Mouse (Mus musculus) kidney, adult 2 months (tissue): ENCODE results near the gene Vmn1r37. TPM values are rescaled to one million over a fixed set of nuclear protein-coding genes. Genes with fewer than 3 reads are reported as not detected.
"Not testable (repeated sequence)": the region's sequence is repeated elsewhere in the genome, so short reads cannot be mapped to it uniquely, and the experiment has no call there.

Experiments
- DNase-seq: peaks from one replicate; pipeline ENCODE4 v3.0.0; 2021
- H3K27ac ChIP-seq: fragments of 200-500 bp; 2 replicates; pipeline ENCODE4 v1.5.1; 2012; ENCODE audit warnings: low read depth, low read length, control low read depth, inconsistent platforms; ENCODE audit not compliant: insufficient read depth
- H3K27me3 ChIP-seq: fragments of 200-500 bp; replicated peaks from 2 replicates; pipeline ENCODE4 v1.6.1; 2012; ENCODE audit warnings: mild to moderate bottlenecking, moderate library complexity, low read length, inconsistent platforms; ENCODE audit not compliant: control insufficient read depth, insufficient read depth
- H3K36me3 ChIP-seq: fragments of 200-500 bp; 2 replicates; pipeline ENCODE4 v1.6.1; 2012; ENCODE audit warnings: mild to moderate bottlenecking, moderate library complexity, low read length, inconsistent platforms; ENCODE audit not compliant: control insufficient read depth, insufficient read depth
- H3K4me1 ChIP-seq: fragments of 200-500 bp; 2 replicates; pipeline ENCODE4 v1.6.1; 2011; ENCODE audit warnings: low read length; ENCODE audit not compliant: control insufficient read depth, insufficient read depth
- H3K4me3 ChIP-seq: fragments of 200-500 bp; 2 replicates; pipeline ENCODE4 v1.5.1; 2011; ENCODE audit warnings: mild to moderate bottlenecking, low read depth, low read length, control low read depth; ENCODE audit not compliant: insufficient read depth
- CTCF ChIP-seq: fragments of 200-500 bp; conservative IDR thresholded peaks from 2 replicates; pipeline ENCODE4 v1.5.1; 2011; ENCODE audit warnings: low read depth, mild to moderate bottlenecking, control low read depth, low read length, moderate library complexity, mixed read lengths; ENCODE audit not compliant: insufficient read depth, insufficient read length
- POLR2A ChIP-seq: fragments of 200-500 bp; IDR thresholded peaks from one replicate; pipeline ENCODE4 v1.6.1; 2011; ENCODE audit warnings: low read depth, low read length, control low read depth
- WGBS: fragments of 180-500 bp; shearing (Covaris S2); methylation state at CpG from one replicate; pipeline ENCODE4 v1.1.7; 2018; 5-methylcytosine and 5-hydroxymethylcytosine counted together
- polyA plus RNA-seq: library from polyadenylated mRNA; depleted of rRNA; stranded (reverse); fragments of >200 nt; gene quantifications from 2 replicates; pipeline ENCODE4 v1.2.3, GENCODE M21; 2012; rRNA removed

Gene Vmn1r37
- not detected in 2 replicates for polyA plus RNA-seq

DNA sequence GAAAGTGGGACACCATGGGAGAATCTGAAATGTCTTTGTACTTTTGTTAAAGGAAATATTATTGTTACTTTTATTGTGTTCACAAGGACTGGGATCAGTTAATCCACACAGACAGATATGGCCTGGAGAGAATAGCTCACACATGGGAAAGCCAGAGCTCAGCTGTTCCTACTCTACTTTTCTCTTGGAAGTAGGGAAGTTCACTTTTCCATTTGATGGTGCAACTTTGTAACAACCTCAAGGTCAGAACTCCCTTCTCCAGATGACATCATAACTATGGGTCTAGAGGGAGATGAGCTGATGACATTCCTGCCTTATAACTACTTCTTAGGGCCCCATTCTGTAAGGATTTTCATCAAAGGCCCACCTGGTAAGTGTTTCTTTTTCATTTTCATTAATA, at the start of gene Vmn1r37:
Gene Vmn1r37 (plus strand): TSS at position 301 of the 400 bp plus-strand sequence.
- H3K27ac ChIP-seq, DNase-seq, H3K4me3 ChIP-seq, H3K36me3 ChIP-seq, H3K27me3 ChIP-seq, H3K4me1 ChIP-seq: not testable (repeated sequence)

DNA sequence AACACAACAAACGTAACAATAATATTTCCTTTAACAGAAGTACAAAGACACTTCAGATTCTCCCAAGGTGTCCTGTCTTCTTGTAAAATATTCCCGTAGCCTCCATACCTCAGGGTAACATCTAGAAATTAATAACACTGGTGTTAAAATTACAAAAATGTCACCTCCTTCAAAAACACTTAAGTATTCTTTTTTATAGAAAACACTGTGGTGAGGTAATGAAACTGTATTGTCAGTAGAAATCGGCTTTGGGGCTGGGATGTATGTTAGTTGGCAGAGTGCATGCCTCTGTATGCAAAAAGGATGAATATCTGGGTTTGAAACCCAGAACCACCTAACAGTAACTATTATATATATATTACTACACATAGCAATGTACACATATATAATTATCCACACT, 43.4 kb upstream of the Vmn1r37 start, which contains the start of gene Vmn1r35:
Gene Vmn1r35 (minus strand): TSS at position 101 of the 400 bp plus-strand sequence.
- WGBS, result 82% methylated on average over 3 of the region's 3 CpGs

DNA sequence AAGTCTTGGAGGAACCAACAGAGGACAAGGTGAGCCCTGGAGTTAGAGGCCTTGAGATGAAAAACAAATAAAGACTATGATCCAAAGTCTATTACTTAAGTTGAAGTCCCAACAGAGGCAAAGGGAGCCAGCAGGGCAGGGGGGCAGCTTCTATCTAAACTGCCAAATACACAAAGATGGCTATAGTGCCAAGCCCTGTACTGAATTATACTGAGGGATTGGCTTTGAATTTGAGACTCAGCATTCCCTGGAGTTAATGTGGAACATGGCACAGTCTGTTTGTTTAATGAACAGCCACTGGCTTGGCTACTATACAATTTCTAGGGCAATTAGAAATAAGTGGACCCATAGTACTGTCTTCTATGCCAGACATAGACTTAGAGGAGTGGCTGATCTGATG, 20.3 kb upstream of the Vmn1r37 start:
- DNase-seq, result peak; percentile 75
- H3K27me3 ChIP-seq, result no peaks in the 10 kb centered on the region
- H3K4me3 ChIP-seq, result no peak overlapping the region
- TF ChIP-seq POLR2A (no peak), CTCF (no peak)
- H3K27ac ChIP-seq, result no peak overlapping the region
- H3K36me3 ChIP-seq, result no peaks in the 10 kb centered on the region
- no peaks in the 10 kb centered on the region for H3K4me1 ChIP-seq

More for the DNA sequence above, 43.4 kb upstream of the Vmn1r37 start, which contains the start of gene Vmn1r35:
- no peak within 1 kb of the TSS for H3K4me3 ChIP-seq
- no peaks in the 10 kb centered on the region for H3K4me1 ChIP-seq
- no peaks in the 10 kb centered on the region for H3K27me3 ChIP-seq
- no peaks in the 10 kb centered on the region for H3K36me3 ChIP-seq
- no peak within 1 kb of the TSS for H3K27ac ChIP-seq
- TF ChIP-seq POLR2A, result no peak
- TF ChIP-seq CTCF, result no peak
- DNase-seq, result no peak

DNA sequence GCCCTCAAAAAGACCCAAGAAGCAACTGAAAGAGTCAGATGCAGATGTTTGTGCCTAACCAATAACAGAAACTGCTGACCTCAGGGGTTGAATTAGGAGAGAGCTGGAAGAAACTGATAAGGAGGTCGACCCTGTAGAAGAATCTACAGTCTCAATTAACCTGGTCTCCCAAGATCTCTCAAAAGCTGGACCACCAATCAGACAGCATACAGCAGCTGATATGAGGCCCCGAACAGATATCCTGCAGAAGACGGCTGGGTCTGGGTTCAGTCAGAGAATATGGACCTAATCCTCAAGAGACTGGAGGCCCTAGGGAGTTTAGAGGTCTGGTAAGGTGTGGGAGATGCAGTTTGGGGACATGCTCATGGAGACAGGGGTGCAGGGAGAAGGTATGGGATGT, 15.3 kb upstream of the Vmn1r37 start:
- no peak overlapping the region for H3K27ac ChIP-seq
- DNase-seq, result no peak
- no peaks in the 10 kb centered on the region for H3K36me3 ChIP-seq
- H3K4me1 ChIP-seq, result no peaks in the 10 kb centered on the region
- H3K4me3 ChIP-seq, result no peak overlapping the region
- H3K27me3 ChIP-seq, result no peaks in the 10 kb centered on the region
- 78% methylated on average over 3 of the region's 3 CpGs for WGBS
- TF ChIP-seq POLR2A (no peak), CTCF (no peak)

DNA sequence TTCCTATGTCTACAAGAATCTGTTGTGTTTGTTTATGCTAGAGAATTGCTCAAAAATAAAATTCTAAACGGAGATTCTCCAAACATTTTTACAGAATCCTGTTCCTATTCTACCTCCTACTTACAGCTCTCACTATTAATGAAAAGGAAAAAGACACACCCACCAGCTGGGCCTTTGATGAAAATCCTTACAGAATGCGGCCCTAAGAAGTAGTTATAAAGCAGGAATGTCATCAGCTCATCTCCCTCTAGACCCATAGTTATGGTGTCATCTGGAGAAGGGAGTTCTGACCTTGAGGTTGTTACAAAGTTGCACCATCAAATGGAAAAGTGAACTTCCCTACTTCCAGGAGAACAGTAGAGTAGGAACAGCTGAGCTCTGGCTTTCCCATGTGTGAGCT, 10.1 kb upstream of the Vmn1r37 start, which contains the start of gene Vmn1r36:
Gene Vmn1r36 (minus strand): TSS at position 101 of the 400 bp plus-strand sequence.
- not testable (repeated sequence) for H3K36me3 ChIP-seq, H3K27me3 ChIP-seq, H3K4me1 ChIP-seq, H3K4me3 ChIP-seq, DNase-seq, H3K27ac ChIP-seq
- WGBS, result 64% methylated on average over 2 of the region's 2 CpGs

DNA sequence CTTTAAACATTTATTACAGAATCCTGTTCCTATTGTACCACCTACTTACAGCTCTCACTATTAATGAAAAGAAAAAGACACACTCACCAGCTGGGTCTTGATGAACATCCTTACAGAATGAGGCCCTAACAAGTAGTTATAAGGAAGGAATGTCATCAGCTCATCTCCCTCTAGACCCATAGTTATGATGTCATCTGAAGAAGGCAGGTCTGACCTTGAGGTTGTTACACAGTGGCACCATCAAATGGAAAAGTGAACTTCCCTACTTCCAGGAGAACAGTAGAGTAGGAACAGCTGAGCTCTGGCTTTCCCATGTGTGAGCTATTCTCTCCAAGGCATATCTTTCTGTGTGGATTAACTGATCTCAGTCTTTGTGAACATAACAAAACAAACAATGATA, 53.3 kb downstream of the Vmn1r37 start, which contains the start of gene Vmn1r38:
Gene Vmn1r38 (minus strand): TSS at position 101 of the 400 bp plus-strand sequence.
- not testable (repeated sequence) for H3K36me3 ChIP-seq, H3K27me3 ChIP-seq, H3K4me1 ChIP-seq, DNase-seq, H3K27ac ChIP-seq, H3K4me3 ChIP-seq

Other genes starting within 250 kb of the Vmn1r37 start
- gene Mad2l1, start 194.0 kb upstream of the Vmn1r37 start, polyA plus RNA-seq, result 1.6 and 2.5 TPM in 2 replicates
- not detected in 2 replicates for gene Vmn1r32, start 169.3 kb upstream of the Vmn1r37 start, polyA plus RNA-seq
- not detected in 2 replicates for gene Vmn1r33, start 111.1 kb upstream of the Vmn1r37 start, polyA plus RNA-seq
- gene Vmn1r34, start 85.5 kb upstream of the Vmn1r37 start, polyA plus RNA-seq, result not detected in 2 replicates
- gene Vmn1r35, start 43.5 kb upstream of the Vmn1r37 start, polyA plus RNA-seq, result not detected in 2 replicates
- not detected in 2 replicates for gene Vmn1r36, start 10.2 kb upstream of the Vmn1r37 start, polyA plus RNA-seq
- gene Vmn1r38, start 53.2 kb downstream of the Vmn1r37 start, polyA plus RNA-seq, result not detected in 2 replicates
- not detected in 2 replicates for gene Vmn1r39, start 81.2 kb downstream of the Vmn1r37 start, polyA plus RNA-seq
- gene Gng12, start 167.0 kb downstream of the Vmn1r37 start, polyA plus RNA-seq, result 90.6 and 102 TPM in 2 replicates